Mouse (Mus musculus): ENCODE measurements around the gene Tbc1d2b. TPM values are rescaled to one million over a fixed set of nuclear protein-coding genes. Genes with fewer than 3 reads are reported as not detected.

Tbc1d2b gene
- polyA plus RNA-seq, 1 experiment from 2014 or later, result 13.2 TPM

DNA sequence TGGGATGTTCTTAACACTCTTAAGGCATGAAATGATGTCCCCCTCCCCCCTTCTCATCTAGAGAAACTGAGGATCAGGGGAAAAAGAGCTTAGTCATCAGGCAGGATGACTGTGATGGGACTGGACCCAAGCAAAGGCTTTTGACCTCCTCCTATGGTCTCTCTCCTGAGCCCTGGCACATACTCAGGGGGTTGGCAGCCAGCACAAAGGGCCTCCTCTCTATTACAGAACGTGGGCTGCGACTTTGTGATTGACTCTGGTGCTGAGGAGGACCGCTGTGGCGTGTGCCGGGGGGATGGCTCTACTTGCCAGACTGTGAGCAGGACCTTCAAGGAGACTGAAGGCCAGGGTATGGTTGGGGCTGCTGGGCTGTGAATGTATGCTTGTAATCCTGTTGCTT is 81.2 kb downstream of the Tbc1d2b start:
- H3K9me3 ChIP-seq (ENCODE audit: control insufficient read depth, low read length), result no peaks in the 10 kb centered on the region
- no peak overlapping the region for H3K4me3 ChIP-seq (ENCODE audit: low read depth, low read length)
- H3K27me3 ChIP-seq (replicated peaks; ENCODE audit: control insufficient read depth, insufficient read depth, low read length), result no peaks in the 10 kb centered on the region
- ATAC-seq (replicated peaks; ENCODE audit: low FRiP score) (no peak), DNase-seq (ENCODE audit: low spot score) (no peak)
- H3K9ac ChIP-seq (ENCODE audit: low read depth, low read length), result no peak overlapping the region
- no peaks in the 10 kb centered on the region; the same call in 1 of the 2 replicates for H3K36me3 ChIP-seq (ENCODE audit: control insufficient read depth, insufficient read depth, low read length)
- H3K4me2 ChIP-seq, result no peak overlapping the region
- no peaks in the 10 kb centered on the region for H3K4me1 ChIP-seq (replicated peaks; ENCODE audit: control insufficient read depth, insufficient read depth, low read length)
- H3K27ac ChIP-seq (ENCODE audit: low read depth, low read length), result no peak overlapping the region
- WGBS, result 77% methylated on average over 5 of the region's 5 CpGs

DNA sequence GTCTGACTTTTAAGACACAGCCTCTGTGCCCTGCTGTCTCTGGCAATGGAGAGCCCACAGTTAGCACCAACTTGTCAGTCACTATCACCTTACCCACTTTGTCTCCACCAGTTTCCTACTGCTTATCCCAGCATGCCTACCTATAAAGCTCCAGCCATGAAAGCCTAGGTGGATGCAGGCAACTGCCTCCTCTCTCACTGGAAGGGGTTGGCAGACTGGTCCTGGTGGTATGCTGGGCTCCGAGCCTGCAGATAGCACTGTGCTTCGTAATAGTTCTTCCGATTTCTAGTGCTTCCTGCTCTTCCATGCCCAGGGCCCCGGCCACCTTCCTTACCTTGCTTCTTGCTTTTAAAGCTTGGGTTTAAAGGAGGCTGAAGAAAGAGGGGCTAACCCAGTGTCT is 81.7 kb downstream of the Tbc1d2b start:
- ATAC-seq (replicated peaks; ENCODE audit: low FRiP score) (no peak), DNase-seq (ENCODE audit: low spot score) (no peak)
- Histone ChIP-seq H3K9me3 (ENCODE audit: control insufficient read depth, low read length) (no peaks in the 10 kb centered on the region), H3K4me2 (no peak overlapping the region), H3K36me3 (ENCODE audit: control insufficient read depth, insufficient read depth, low read length) (no peaks in the 10 kb centered on the region; the same call in 1 of the 2 replicates), H3K27ac (ENCODE audit: low read depth, low read length) (no peak overlapping the region), H3K9ac (ENCODE audit: low read depth, low read length) (no peak overlapping the region), H3K4me3 (ENCODE audit: low read depth, low read length) (no peak overlapping the region), H3K27me3 (replicated peaks; ENCODE audit: control insufficient read depth, insufficient read depth, low read length) (no peaks in the 10 kb centered on the region), H3K4me1 (replicated peaks; ENCODE audit: control insufficient read depth, insufficient read depth, low read length) (no peaks in the 10 kb centered on the region)
- WGBS, result 91% methylated on average over 4 of the region's 4 CpGs

DNA sequence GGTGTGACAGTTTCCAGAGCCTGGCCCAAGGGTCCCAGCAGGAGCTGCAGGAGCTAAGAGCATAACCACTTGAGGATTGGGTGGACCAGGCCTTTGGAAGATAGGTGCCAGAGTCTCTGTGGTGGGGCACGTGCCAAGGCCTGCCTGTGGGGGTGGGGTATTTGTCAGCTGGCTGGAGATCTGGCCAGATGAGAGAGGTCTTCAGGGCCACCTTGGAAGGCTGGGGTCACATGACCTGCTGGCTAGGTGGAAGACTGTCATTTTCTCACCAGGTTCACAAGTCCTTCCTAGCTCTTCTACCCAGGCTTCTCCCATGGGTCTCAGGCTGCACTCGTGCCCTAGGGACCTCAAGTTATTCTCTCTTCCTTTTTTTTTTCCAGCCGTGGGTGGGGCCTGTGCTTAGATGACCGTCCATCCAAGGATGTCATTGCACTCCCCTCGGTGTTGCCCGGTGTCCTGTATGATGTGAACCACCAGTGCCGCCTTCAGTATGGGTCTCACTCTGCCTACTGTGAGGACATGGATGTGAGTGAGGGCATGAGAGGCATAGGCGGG is 85.2 kb downstream of the Tbc1d2b start:
- DNase-seq (ENCODE audit: low spot score) (no peak), ATAC-seq (replicated peaks; ENCODE audit: low FRiP score) (no peak)
- no peak overlapping the region for H3K4me2 ChIP-seq
- no peak overlapping the region for H3K9ac ChIP-seq (ENCODE audit: low read depth, low read length)
- H3K4me3 ChIP-seq (ENCODE audit: low read depth, low read length), result no peak overlapping the region
- H3K9me3 ChIP-seq (ENCODE audit: control insufficient read depth, low read length), result no peaks in the 10 kb centered on the region
- 77% methylated on average over 8 of the region's 8 CpGs for WGBS
- H3K27ac ChIP-seq (ENCODE audit: low read depth, low read length), result no peak overlapping the region
- no peaks in the 10 kb centered on the region for H3K27me3 ChIP-seq (replicated peaks; ENCODE audit: control insufficient read depth, insufficient read depth, low read length)
- H3K4me1 ChIP-seq (replicated peaks; ENCODE audit: control insufficient read depth, insufficient read depth, low read length), result no peaks in the 10 kb centered on the region
- H3K36me3 ChIP-seq (ENCODE audit: control insufficient read depth, insufficient read depth, low read length), result no peaks in the 10 kb centered on the region; the same call in 1 of the 2 replicates

DNA sequence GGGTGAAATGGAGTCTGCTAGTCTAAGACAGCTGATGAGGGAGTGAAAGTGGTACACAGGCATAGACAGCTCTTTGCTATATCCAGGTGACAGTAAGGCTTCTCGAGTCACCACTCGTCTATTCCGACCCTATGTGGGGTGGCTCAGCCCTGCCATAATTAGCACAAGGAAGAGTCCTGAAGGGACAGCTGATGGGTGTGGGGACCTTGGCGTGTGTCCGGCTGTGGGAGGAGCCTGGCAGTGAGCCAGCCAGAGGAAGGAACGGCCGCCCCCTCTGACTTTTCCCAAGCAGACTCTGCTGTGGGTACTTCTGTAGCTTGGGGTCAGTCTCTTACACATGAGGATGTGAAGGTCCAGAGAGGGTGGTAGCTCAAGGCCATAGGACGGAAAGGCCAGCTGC is 86.5 kb downstream of the Tbc1d2b start:
- Histone ChIP-seq H3K4me1 (replicated peaks; ENCODE audit: control insufficient read depth, insufficient read depth, low read length) (no peaks in the 10 kb centered on the region), H3K9me3 (ENCODE audit: control insufficient read depth, low read length) (no peaks in the 10 kb centered on the region)
- no peak for DNase-seq (ENCODE audit: low spot score)

GRCm38 (mm10) chr9:90183550-90183949 is 87.1 kb downstream of the Tbc1d2b start:
- no peak overlapping the region for H3K4me3 ChIP-seq (ENCODE audit: low read depth, low read length)
- no peaks in the 10 kb centered on the region for H3K36me3 ChIP-seq (ENCODE audit: control insufficient read depth, insufficient read depth, low read length)
- H3K9ac ChIP-seq (ENCODE audit: low read depth, low read length), result no peak overlapping the region
- no peak overlapping the region for H3K27ac ChIP-seq (ENCODE audit: low read depth, low read length)
- H3K9me3 ChIP-seq (ENCODE audit: control insufficient read depth, low read length), result no peaks in the 10 kb centered on the region
- H3K27me3 ChIP-seq (replicated peaks; ENCODE audit: control insufficient read depth, insufficient read depth, low read length), result no peaks in the 10 kb centered on the region
- ATAC-seq (replicated peaks; ENCODE audit: low FRiP score) (no peak), DNase-seq (ENCODE audit: low spot score) (no peak)
- H3K4me2 ChIP-seq, result no peak overlapping the region
- 69% methylated on average over 3 of the region's 3 CpGs for WGBS
- no peaks in the 10 kb centered on the region for H3K4me1 ChIP-seq (replicated peaks; ENCODE audit: control insufficient read depth, insufficient read depth, low read length)

More for the DNA sequence above, 86.5 kb downstream of the Tbc1d2b start:
- 65% methylated on average over 8 of the region's 8 CpGs for WGBS
- ATAC-seq (replicated peaks; ENCODE audit: low FRiP score), result peak; percentile 30
- Histone ChIP-seq H3K36me3 (ENCODE audit: control insufficient read depth, insufficient read depth, low read length) (no peaks in the 10 kb centered on the region), H3K27me3 (replicated peaks; ENCODE audit: control insufficient read depth, insufficient read depth, low read length) (no peaks in the 10 kb centered on the region), H3K4me2 (no peak overlapping the region), H3K4me3 (ENCODE audit: low read depth, low read length) (no peak overlapping the region), H3K27ac (ENCODE audit: low read depth, low read length) (no peak overlapping the region), H3K9ac (ENCODE audit: low read depth, low read length) (no peak overlapping the region)

DNA sequence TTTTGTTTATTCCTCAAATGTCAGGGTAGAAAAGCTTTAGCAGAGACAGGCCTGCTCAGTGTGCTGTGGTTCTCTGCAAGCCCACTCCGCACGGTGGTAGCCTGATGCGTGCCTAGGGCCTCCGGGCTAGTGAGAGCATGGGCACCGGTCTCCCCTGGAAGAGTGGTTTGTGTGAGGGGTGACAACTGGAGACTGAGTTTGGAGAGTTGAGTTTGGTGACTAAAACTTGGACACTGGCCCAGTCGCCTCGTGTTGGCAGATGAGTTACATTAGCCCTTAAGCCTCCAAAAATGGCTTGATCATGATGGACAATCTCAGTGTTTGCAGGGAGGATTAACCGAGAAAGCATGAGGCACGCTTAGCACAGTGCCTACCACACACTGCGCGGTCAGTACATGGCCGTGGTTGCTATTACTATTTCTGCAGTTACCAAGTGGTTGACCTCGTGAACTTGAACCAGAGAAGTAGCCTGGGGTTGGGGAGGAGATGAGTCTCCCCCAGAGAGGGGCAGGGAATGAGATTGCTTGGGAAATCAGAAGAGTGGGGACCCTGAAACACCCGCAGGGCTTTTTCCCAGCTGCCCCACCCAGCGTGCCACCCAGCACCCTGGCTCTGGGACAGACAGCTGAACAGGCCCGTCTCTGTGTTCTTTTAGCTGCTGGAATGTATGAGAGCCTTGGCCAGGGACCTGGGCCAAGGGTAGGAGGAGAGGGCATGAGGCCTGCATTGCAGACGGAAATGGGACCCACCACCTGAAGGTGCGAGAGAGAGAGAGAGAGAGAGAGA is 87.8 kb downstream of the Tbc1d2b start:
- 79% methylated on average over 18 of the region's 18 CpGs for WGBS
- no peaks in the 10 kb centered on the region for H3K9me3 ChIP-seq (ENCODE audit: control insufficient read depth, low read length)
- no peak overlapping the region for H3K9ac ChIP-seq (ENCODE audit: low read depth, low read length)
- no peak for ATAC-seq (replicated peaks; ENCODE audit: low FRiP score)
- H3K27me3 ChIP-seq (replicated peaks; ENCODE audit: control insufficient read depth, insufficient read depth, low read length), result no peaks in the 10 kb centered on the region
- no peak overlapping the region for H3K4me2 ChIP-seq
- no peak for DNase-seq (ENCODE audit: low spot score)
- no peak overlapping the region for H3K27ac ChIP-seq (ENCODE audit: low read depth, low read length)
- H3K4me3 ChIP-seq (ENCODE audit: low read depth, low read length), result no peak overlapping the region
- no peaks in the 10 kb centered on the region for H3K36me3 ChIP-seq (ENCODE audit: control insufficient read depth, insufficient read depth, low read length)
- H3K4me1 ChIP-seq (replicated peaks; ENCODE audit: control insufficient read depth, insufficient read depth, low read length), result no peaks in the 10 kb centered on the region

GRCm38 (mm10) chr9:90181656-90182388 is 88.8 kb downstream of the Tbc1d2b start:
- H3K36me3 ChIP-seq (ENCODE audit: control insufficient read depth, insufficient read depth, low read length), result no peaks in the 10 kb centered on the region
- DNase-seq (ENCODE audit: low spot score) (no peak), ATAC-seq (replicated peaks; ENCODE audit: low FRiP score) (no peak)
- no peaks in the 10 kb centered on the region for H3K4me1 ChIP-seq (replicated peaks; ENCODE audit: control insufficient read depth, insufficient read depth, low read length)
- H3K9ac ChIP-seq (ENCODE audit: low read depth, low read length), result no peak overlapping the region
- H3K27me3 ChIP-seq (replicated peaks; ENCODE audit: control insufficient read depth, insufficient read depth, low read length), result no peaks in the 10 kb centered on the region
- 82% methylated on average over 6 of the region's 6 CpGs for WGBS
- no peak overlapping the region for H3K27ac ChIP-seq (ENCODE audit: low read depth, low read length)
- no peaks in the 10 kb centered on the region for H3K9me3 ChIP-seq (ENCODE audit: control insufficient read depth, low read length)
- H3K4me3 ChIP-seq (ENCODE audit: low read depth, low read length), result no peak overlapping the region
- H3K4me2 ChIP-seq, result no peak overlapping the region

GRCm38 (mm10) chr9:90179409-90179808 is 91.2 kb downstream of the Tbc1d2b start:
- Histone ChIP-seq H3K9ac (ENCODE audit: low read depth, low read length) (no peak overlapping the region), H3K27me3 (replicated peaks; ENCODE audit: control insufficient read depth, insufficient read depth, low read length) (no peaks in the 10 kb centered on the region), H3K27ac (ENCODE audit: low read depth, low read length) (no peak overlapping the region), H3K4me3 (ENCODE audit: low read depth, low read length) (no peak overlapping the region), H3K4me1 (replicated peaks; ENCODE audit: control insufficient read depth, insufficient read depth, low read length) (no peaks in the 10 kb centered on the region), H3K4me2 (no peak overlapping the region), H3K36me3 (ENCODE audit: control insufficient read depth, insufficient read depth, low read length) (no peaks in the 10 kb centered on the region), H3K9me3 (ENCODE audit: control insufficient read depth, low read length) (no peaks in the 10 kb centered on the region)
- DNase-seq (ENCODE audit: low spot score) (no peak), ATAC-seq (replicated peaks; ENCODE audit: low FRiP score) (no peak)
- WGBS, result 61% methylated on average over 5 of the region's 5 CpGs
